Mouse (Mus musculus) forebrain, embryonic 15.5 days (tissue): ENCODE results near the gene Dus2. TPM values are rescaled to one million over a fixed set of nuclear protein-coding genes. Genes with fewer than 3 reads are reported as not detected.

Source experiments
- ATAC-seq: fragments of 200-750 bp; cut with Nextera tagmentation; replicated peaks from 2 replicates; pipeline ENCODE4 v1.8.0; 2017; ENCODE audit warnings: mild to moderate bottlenecking, moderate TSS enrichment, moderate library complexity
- H3K27ac ChIP-seq: fragments of 300-500 bp; sonication (generic); replicated peaks from 2 replicates; pipeline ENCODE4 v1.5.1; 2015; ENCODE audit warnings: mild to moderate bottlenecking, inconsistent platforms
- H3K27me3 ChIP-seq: fragments of 300-500 bp; sonication (generic); 2 replicates; pipeline ENCODE4 v1.6.1; 2015; ENCODE audit warnings: inconsistent platforms
- H3K36me3 ChIP-seq: fragments of 300-500 bp; sonication (generic); 2 replicates; pipeline ENCODE4 v1.6.1; 2015; ENCODE audit warnings: mild to moderate bottlenecking, inconsistent platforms
- H3K4me1 ChIP-seq: fragments of 300-500 bp; sonication (generic); 2 replicates; pipeline ENCODE4 v1.6.1; 2015; ENCODE audit warnings: inconsistent platforms
- H3K4me2 ChIP-seq: fragments of 300-500 bp; sonication (generic); replicated peaks from 2 replicates; pipeline ENCODE4 v1.6.1; 2015; ENCODE audit warnings: mild to moderate bottlenecking, inconsistent platforms
- H3K4me3 ChIP-seq: fragments of 300-500 bp; sonication (generic); 2 replicates; pipeline ENCODE4 v1.5.1; 2015; ENCODE audit warnings: mild to moderate bottlenecking, inconsistent platforms
- H3K9ac ChIP-seq: fragments of 300-500 bp; sonication (generic); replicated peaks from 2 replicates; pipeline ENCODE4 v1.6.1; 2015; ENCODE audit warnings: mild to moderate bottlenecking, inconsistent platforms
- H3K9me3 ChIP-seq: fragments of 300-500 bp; sonication (generic); 2 replicates; pipeline ENCODE4 v1.6.1; 2016; ENCODE audit warnings: inconsistent platforms
- WGBS: fragments of 180-500 bp; shearing (Covaris S2); methylation state at CpG from one replicate; pipeline ENCODE4 v1.1.7; 2015; ENCODE audit warnings: mixed read lengths; 5-methylcytosine and 5-hydroxymethylcytosine counted together
- polyA plus RNA-seq: library from polyadenylated mRNA; unstranded; fragments of >200 nt; fragmentation: Nextera tagmentation; extraction: Ambion mirVana; gene quantifications from 2 replicates; pipeline ENCODE4 v1.2.1, GENCODE M21; 2015

Dus2 gene
- polyA plus RNA-seq, 1 experiment from 2014 or later, result 24.1 TPM

- H3K27ac ChIP-seq, result no peak overlapping the region
- H3K4me1 ChIP-seq, result no peaks in the 10 kb centered on the region
- no peak overlapping the region for H3K4me2 ChIP-seq
- H3K9ac ChIP-seq, result no peak overlapping the region
- WGBS, result 96% methylated on average over 3 of the region's 3 CpGs
- H3K9me3 ChIP-seq, result no peaks in the 10 kb centered on the region
- ATAC-seq, result no peak
- no peak overlapping the region for H3K4me3 ChIP-seq
- H3K27me3 ChIP-seq, result no peaks in the 10 kb centered on the region
- H3K36me3 ChIP-seq, result peaks cover 20% of the 10 kb centered on the region
Observed at GRCm38 (mm10) chr8:106051068-106051467, 59.9 kb downstream of the Dus2 start.

GRCm38 (mm10) chr8:106052510-106053089, 61.5 kb downstream of the Dus2 start:
- Histone ChIP-seq H3K27me3 (no peaks in the 10 kb centered on the region), H3K4me3 (no peak overlapping the region), H3K4me2 (no peak overlapping the region), H3K9ac (no peak overlapping the region), H3K36me3 (peaks cover 16% of the 10 kb centered on the region), H3K4me1 (no peaks in the 10 kb centered on the region), H3K9me3 (no peaks in the 10 kb centered on the region), H3K27ac (no peak overlapping the region)
- WGBS, result 91% methylated on average over 9 of the region's 9 CpGs
- no peak for ATAC-seq

- Histone ChIP-seq H3K4me3 (no peak overlapping the region), H3K4me2 (no peak overlapping the region), H3K4me1 (peaks cover 7% of the 10 kb centered on the region), H3K9me3 (no peaks in the 10 kb centered on the region), H3K27me3 (no peaks in the 10 kb centered on the region), H3K9ac (no peak overlapping the region), H3K36me3 (peaks cover 16% of the 10 kb centered on the region), H3K27ac (no peak overlapping the region)
- ATAC-seq, result no peak
- WGBS, result 80% methylated on average over 6 of the region's 6 CpGs
Observed at GRCm38 (mm10) chr8:106054190-106054811, 63.2 kb downstream of the Dus2 start.

- no peak for ATAC-seq
- WGBS, result 53% methylated on average over 3 of the region's 3 CpGs
- Histone ChIP-seq H3K4me2 (no peak overlapping the region), H3K36me3 (peaks cover 16% of the 10 kb centered on the region), H3K4me1 (peaks cover 7% of the 10 kb centered on the region), H3K9me3 (no peaks in the 10 kb centered on the region), H3K9ac (no peak overlapping the region), H3K4me3 (no peak overlapping the region), H3K27ac (no peak overlapping the region), H3K27me3 (no peaks in the 10 kb centered on the region)
Observed at GRCm38 (mm10) chr8:106055038-106055437, 63.9 kb downstream of the Dus2 start.

GRCm38 (mm10) chr8:106056455-106056982, 65.4 kb downstream of the Dus2 start:
- no peak for ATAC-seq
- Histone ChIP-seq H3K4me3 (no peak overlapping the region), H3K27me3 (no peaks in the 10 kb centered on the region), H3K36me3 (peaks cover 16% of the 10 kb centered on the region), H3K4me1 (peaks cover 20% of the 10 kb centered on the region), H3K4me2 (no peak overlapping the region), H3K9me3 (no peaks in the 10 kb centered on the region), H3K27ac (no peak overlapping the region), H3K9ac (no peak overlapping the region)
- whole genome bisulfite sequencing, result 90% methylated on average over 4 of the region's 4 CpGs

GRCm38 (mm10) chr8:106058731-106059612, 67.8 kb downstream of the Dus2 start, which contains the start of gene Nfatc3:
Gene Nfatc3 (plus strand): TSS chr8:106058840.
- peak; percentile 98 for ATAC-seq
- 1% methylated on average over 52 of the region's 52 CpGs for WGBS
- H3K9ac ChIP-seq, result peak within 1 kb of the TSS; percentile 59

GRCm38 (mm10) chr8:106059613-106060371, 68.7 kb downstream of the Dus2 start:
- peak overlapping the region; percentile 91 for H3K27ac ChIP-seq
- under 1% methylated on average over 83 of the region's 83 CpGs for WGBS
- H3K36me3 ChIP-seq, result no peaks in the 10 kb centered on the region; the same call in 1 of the 2 replicates
- H3K9ac ChIP-seq, result peak overlapping the region; percentile 59
- peak overlapping the region; percentile 57 for H3K4me3 ChIP-seq
- H3K27me3 ChIP-seq, result no peaks in the 10 kb centered on the region
- peaks cover 25% of the 10 kb centered on the region for H3K4me1 ChIP-seq
- H3K9me3 ChIP-seq, result no peaks in the 10 kb centered on the region
- ATAC-seq, result peak; percentile 86
- H3K4me2 ChIP-seq, result peak overlapping the region; percentile 69

More at GRCm38 (mm10) chr8:106058731-106059612, 67.8 kb downstream of the Dus2 start, which contains the start of gene Nfatc3:
- H3K36me3 ChIP-seq, result no peaks in the 10 kb centered on the region; the same call in 1 of the 2 replicates
- H3K4me1 ChIP-seq, result peaks cover 25% of the 10 kb centered on the region
- H3K4me3 ChIP-seq, result peak within 1 kb of the TSS; percentile 57
- H3K4me2 ChIP-seq, result peak within 1 kb of the TSS; percentile 81
- no peaks in the 10 kb centered on the region for H3K27me3 ChIP-seq
- peak within 1 kb of the TSS; percentile 91 for H3K27ac ChIP-seq
- no peaks in the 10 kb centered on the region for H3K9me3 ChIP-seq

- Histone ChIP-seq H3K4me2 (peak overlapping the region; percentile 69), H3K27me3 (no peaks in the 10 kb centered on the region), H3K4me3 (peak overlapping the region; percentile 57), H3K27ac (no peak overlapping the region), H3K4me1 (peaks cover 25% of the 10 kb centered on the region), H3K9ac (peak overlapping the region; percentile 59; the same call in 1 of the 2 replicates), H3K9me3 (no peaks in the 10 kb centered on the region), H3K36me3 (no peaks in the 10 kb centered on the region)
- ATAC-seq, result no peak
- 6% methylated on average over 3 of the region's 3 CpGs for WGBS
Observed at GRCm38 (mm10) chr8:106060521-106060920, 69.4 kb downstream of the Dus2 start.

GRCm38 (mm10) chr8:106061686-106062085, 70.5 kb downstream of the Dus2 start:
- no peak for ATAC-seq
- no peak overlapping the region for H3K4me2 ChIP-seq
- no peaks in the 10 kb centered on the region for H3K9me3 ChIP-seq
- no peak overlapping the region for H3K9ac ChIP-seq
- H3K36me3 ChIP-seq, result no peaks in the 10 kb centered on the region
- WGBS, result 88% methylated on average over 6 of the region's 6 CpGs
- H3K27me3 ChIP-seq, result no peaks in the 10 kb centered on the region
- H3K4me1 ChIP-seq, result peaks cover 25% of the 10 kb centered on the region
- H3K27ac ChIP-seq, result no peak overlapping the region
- H3K4me3 ChIP-seq, result no peak overlapping the region

GRCm38 (mm10) chr8:106063046-106063445, 71.9 kb downstream of the Dus2 start:
- ATAC-seq, result no peak
- H3K27ac ChIP-seq, result no peak overlapping the region
- 98% methylated on average over 7 of the region's 7 CpGs for WGBS

GRCm38 (mm10) chr8:106066721-106067120, 75.6 kb downstream of the Dus2 start:
- 93% methylated on average over 2 of the region's 2 CpGs for WGBS
- Histone ChIP-seq H3K36me3 (no peaks in the 10 kb centered on the region), H3K9ac (no peak overlapping the region), H3K4me3 (no peak overlapping the region), H3K4me1 (peaks cover 7% of the 10 kb centered on the region), H3K9me3 (no peaks in the 10 kb centered on the region), H3K27ac (no peak overlapping the region), H3K4me2 (no peak overlapping the region), H3K27me3 (no peaks in the 10 kb centered on the region)
- ATAC-seq, result no peak

More at GRCm38 (mm10) chr8:106063046-106063445, 71.9 kb downstream of the Dus2 start:
- H3K9me3 ChIP-seq, result no peaks in the 10 kb centered on the region
- no peak overlapping the region for H3K9ac ChIP-seq
- H3K4me2 ChIP-seq, result no peak overlapping the region
- H3K36me3 ChIP-seq, result no peaks in the 10 kb centered on the region
- H3K4me3 ChIP-seq, result no peak overlapping the region
- no peaks in the 10 kb centered on the region for H3K27me3 ChIP-seq
- H3K4me1 ChIP-seq, result peaks cover 25% of the 10 kb centered on the region
